Mouse (Mus musculus) kidney, postnatal 4 days (tissue): Measurements from ENCODE around the gene Gnao1.

Experiments
- DNase-seq, 2 experiments: peaks; one replicate each; pipeline ENCODE4 v3.0.0; 2021; ENCODE audit warnings: mixed read lengths in 2 of 2

Gene Gnao1

GRCm38 (mm10) chr8:93952511-93952910 is 142.7 kb downstream of the Gnao1 start:
- no peak for DNase-seq

GRCm38 (mm10) chr8:93958402-93958801 is 148.6 kb downstream of the Gnao1 start:
- DNase-seq, result no peak

- no peak for DNase-seq
These were observed 151.1 kb downstream of the Gnao1 start for GRCm38 (mm10) chr8:93960909-93961308.

GRCm38 (mm10) chr8:93968293-93968692 is 158.5 kb downstream of the Gnao1 start:
- DNase-seq, result no peak

- no peak for DNase-seq
These were observed 160.0 kb downstream of the Gnao1 start for GRCm38 (mm10) chr8:93969626-93970340.

GRCm38 (mm10) chr8:93971451-93971850 is 161.7 kb downstream of the Gnao1 start:
- no peak for DNase-seq

- DNase-seq, result no peak
These were observed 162.4 kb downstream of the Gnao1 start for GRCm38 (mm10) chr8:93972211-93972610.

- DNase-seq, result no peak
These were observed 163.4 kb downstream of the Gnao1 start for GRCm38 (mm10) chr8:93972971-93973734.

- no peak for DNase-seq
These were observed 164.1 kb downstream of the Gnao1 start for GRCm38 (mm10) chr8:93973831-93974375.

GRCm38 (mm10) chr8:93974602-93975186 is 164.9 kb downstream of the Gnao1 start:
- no peak for DNase-seq

- no peak for DNase-seq
These were observed 165.6 kb downstream of the Gnao1 start for GRCm38 (mm10) chr8:93975358-93975757.

- no peak for DNase-seq
These were observed 166.9 kb downstream of the Gnao1 start for GRCm38 (mm10) chr8:93976446-93977211.

GRCm38 (mm10) chr8:93980141-93980540 is 170.4 kb downstream of the Gnao1 start:
- no peak for DNase-seq

GRCm38 (mm10) chr8:93981679-93982215 is 172.0 kb downstream of the Gnao1 start:
- no peak for DNase-seq

GRCm38 (mm10) chr8:93983827-93984226 is 174.1 kb downstream of the Gnao1 start:
- no peak for DNase-seq

- DNase-seq, result no peak
These were observed 175.0 kb downstream of the Gnao1 start for GRCm38 (mm10) chr8:93984731-93985130.

- no peak for DNase-seq
These were observed 180.0 kb downstream of the Gnao1 start for GRCm38 (mm10) chr8:93989739-93990138.

GRCm38 (mm10) chr8:93998961-93999360 is 189.2 kb downstream of the Gnao1 start:
- no peak for DNase-seq

- DNase-seq, result no peak
These were observed 194.4 kb downstream of the Gnao1 start for GRCm38 (mm10) chr8:94004139-94004538.

GRCm38 (mm10) chr8:94009243-94009845 is 199.6 kb downstream of the Gnao1 start:
- peak; percentile 12 to 19 for DNase-seq

- DNase-seq, result no peak
These were observed 200.4 kb downstream of the Gnao1 start for GRCm38 (mm10) chr8:94010101-94010705.
